Mouse (Mus musculus): ENCODE measurements around the gene Dennd1c.

- TF ChIP-seq CTCF (conservative IDR thresholded peaks at IDR 0.05 in 1 of 2, IDR thresholded peaks at IDR 0.05 in 1 of 2; ENCODE audit: low read depth in 2 of 2, low read length in 2 of 2): no peak; a peak in 1 of 4 replicates
- no peak for TF ChIP-seq HCFC1 (IDR thresholded peaks at IDR 0.05; ENCODE audit: low read depth, low read length)
- TF ChIP-seq ZNF384 (IDR thresholded peaks at IDR 0.05; ENCODE audit: low read depth, low read length): no peak
- TF ChIP-seq POLR2A (IDR thresholded peaks at IDR 0.05; ENCODE audit: low read depth, low read length): peak; percentile 16
- TF ChIP-seq ZMIZ1 (IDR thresholded peaks at IDR 0.05; ENCODE audit: low read depth, low read length): peak; percentile 75; the same call in 1 of the 2 replicates
- no peak for TF ChIP-seq EP300 (IDR thresholded peaks at IDR 0.05; ENCODE audit: low read length)
- peak; percentile 26; the same call in 1 of the 2 replicates for TF ChIP-seq BHLHE40 (IDR thresholded peaks at IDR 0.05; ENCODE audit: low read depth, low read length)
- no peak for TF ChIP-seq ETS1 (conservative IDR thresholded peaks at IDR 0.05; ENCODE audit: low read depth, low read length)
Observed at GRCm38 (mm10) chr17:57108040-57108665, 29.8 kb upstream of the Dennd1c start.
